Mouse (Mus musculus): ENCODE data around the gene Shisa7.

DNA sequence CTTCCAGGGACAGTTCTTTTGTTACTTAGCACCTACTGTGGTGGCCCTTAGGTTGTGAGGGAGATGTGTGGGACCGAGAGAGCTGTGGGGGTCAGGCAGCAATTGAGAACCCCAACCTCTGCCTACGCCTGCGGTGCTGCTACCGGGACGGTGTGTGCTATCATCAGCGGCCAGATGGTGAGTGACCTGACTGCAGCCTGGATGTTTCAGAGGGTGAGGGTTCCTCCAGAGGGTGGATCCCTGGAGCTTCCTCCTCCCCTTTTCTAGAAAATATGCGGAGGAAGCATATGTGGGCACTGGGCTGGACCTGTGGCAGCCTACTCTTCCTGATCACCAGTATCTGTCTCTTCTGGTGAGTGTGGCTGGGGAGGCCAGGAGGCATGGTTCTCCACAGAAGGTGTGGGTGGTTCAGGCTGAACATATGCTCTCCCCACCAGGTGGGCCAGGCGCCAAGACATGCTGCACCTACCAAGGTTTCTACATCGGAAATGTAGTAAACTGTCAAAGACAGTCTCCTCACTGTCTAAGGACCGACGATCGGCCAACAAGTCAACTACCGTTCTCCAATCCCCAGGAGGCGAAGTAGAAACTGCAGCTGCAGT is 60.7 kb downstream of the Shisa7 start:
- TF ChIP-seq CTCF (IDR thresholded peaks at IDR 0.05; ENCODE audit: extremely low read depth, insufficient read length, insufficient replicate concordance, low read depth, low read length) = no peak
- no peak for TF ChIP-seq POLR2A (IDR thresholded peaks at IDR 0.05; ENCODE audit: low read depth, low read length)

Data from small intestine, adult 2 months (tissue).